Mouse (Mus musculus): Measurements from ENCODE around the gene Neb. TPM values are rescaled to one million over a fixed set of nuclear protein-coding genes. Genes with fewer than 3 reads are reported as not detected.

Neb gene
- total RNA-seq (2023) = under 1 TPM; 0.42 to 0.49 TPM

GRCm38 (mm10) chr2:52378448-52378804 is at the start of gene Neb:
TSS of gene Neb (minus strand) at chr2:52378474.

GRCm38 (mm10) chr2:52424747-52425522 is 46.7 kb upstream of the Neb start, which contains the start of gene Arl5a:
TSS of gene Arl5a (minus strand) at chr2:52424901.

Other genes starting within 250 kb of the Neb start
- gene Arl5a, start 46.4 kb upstream of the Neb start, total RNA-seq (2023) = 10 to 100 TPM; 41.0 to 47.6 TPM

Data from monocyte, adult 59 days (primary cell).